Mouse (Mus musculus): Measurements from ENCODE around the gene Rbm5. TPM values are rescaled to one million over a fixed set of nuclear protein-coding genes. Genes with fewer than 3 reads are reported as not detected.

Rbm5 gene
- total RNA-seq, 1 experiment from 2014 or later, result 339 TPM

GRCm38 (mm10) chr9:107736185-107736485, 34.7 kb downstream of the Rbm5 start:
- no peak for ATAC-seq (replicated peaks; ENCODE audit: insufficient number of reproducible peaks, low FRiP score, low TSS enrichment, poor library complexity, severe bottlenecking)

- no peak for ATAC-seq (replicated peaks; ENCODE audit: insufficient number of reproducible peaks, low FRiP score, low TSS enrichment, poor library complexity, severe bottlenecking)
Observed at GRCm38 (mm10) chr9:107735356-107736184, 35.2 kb downstream of the Rbm5 start.

GRCm38 (mm10) chr9:107734567-107734971, 36.2 kb downstream of the Rbm5 start:
- ATAC-seq (replicated peaks; ENCODE audit: insufficient number of reproducible peaks, low FRiP score, low TSS enrichment, poor library complexity, severe bottlenecking), result no peak

GRCm38 (mm10) chr9:107729709-107730108, 41.1 kb downstream of the Rbm5 start:
- ATAC-seq (replicated peaks; ENCODE audit: insufficient number of reproducible peaks, low FRiP score, low TSS enrichment, poor library complexity, severe bottlenecking), result no peak

GRCm38 (mm10) chr9:107728919-107729670, 41.7 kb downstream of the Rbm5 start:
- ATAC-seq (replicated peaks; ENCODE audit: insufficient number of reproducible peaks, low FRiP score, low TSS enrichment, poor library complexity, severe bottlenecking), result no peak

- no peak for ATAC-seq (replicated peaks; ENCODE audit: insufficient number of reproducible peaks, low FRiP score, low TSS enrichment, poor library complexity, severe bottlenecking)
Observed at GRCm38 (mm10) chr9:107727041-107727440, 43.8 kb downstream of the Rbm5 start.

GRCm38 (mm10) chr9:107724796-107725195, 46.0 kb downstream of the Rbm5 start:
- ATAC-seq (replicated peaks; ENCODE audit: insufficient number of reproducible peaks, low FRiP score, low TSS enrichment, poor library complexity, severe bottlenecking), result peak; percentile 32

- ATAC-seq (replicated peaks; ENCODE audit: insufficient number of reproducible peaks, low FRiP score, low TSS enrichment, poor library complexity, severe bottlenecking), result peak; percentile 49
Observed at GRCm38 (mm10) chr9:107723794-107724531, 46.8 kb downstream of the Rbm5 start.

GRCm38 (mm10) chr9:107723292-107723691, 47.5 kb downstream of the Rbm5 start:
- ATAC-seq (replicated peaks; ENCODE audit: insufficient number of reproducible peaks, low FRiP score, low TSS enrichment, poor library complexity, severe bottlenecking), result no peak

- ATAC-seq (replicated peaks; ENCODE audit: insufficient number of reproducible peaks, low FRiP score, low TSS enrichment, poor library complexity, severe bottlenecking), result no peak
Observed at GRCm38 (mm10) chr9:107718781-107719540, 51.8 kb downstream of the Rbm5 start.

GRCm38 (mm10) chr9:107716951-107717350, 53.8 kb downstream of the Rbm5 start:
- no peak; the same call in 1 of the 2 replicates for ATAC-seq (replicated peaks; ENCODE audit: insufficient number of reproducible peaks, low FRiP score, low TSS enrichment, poor library complexity, severe bottlenecking)

GRCm38 (mm10) chr9:107715632-107716031, 55.2 kb downstream of the Rbm5 start:
- ATAC-seq (replicated peaks; ENCODE audit: insufficient number of reproducible peaks, low FRiP score, low TSS enrichment, poor library complexity, severe bottlenecking), result no peak

- no peak for ATAC-seq (replicated peaks; ENCODE audit: insufficient number of reproducible peaks, low FRiP score, low TSS enrichment, poor library complexity, severe bottlenecking)
Observed at GRCm38 (mm10) chr9:107714221-107714952, 56.4 kb downstream of the Rbm5 start.

- no peak for ATAC-seq (replicated peaks; ENCODE audit: insufficient number of reproducible peaks, low FRiP score, low TSS enrichment, poor library complexity, severe bottlenecking)
Observed at GRCm38 (mm10) chr9:107709697-107710483, 60.9 kb downstream of the Rbm5 start, which contains the start of gene Sema3f. TSS of gene Sema3f (minus strand) at chr9:107710475.

GRCm38 (mm10) chr9:107709096-107709696, 61.6 kb downstream of the Rbm5 start:
- no peak for ATAC-seq (replicated peaks; ENCODE audit: insufficient number of reproducible peaks, low FRiP score, low TSS enrichment, poor library complexity, severe bottlenecking)

- ATAC-seq (replicated peaks; ENCODE audit: insufficient number of reproducible peaks, low FRiP score, low TSS enrichment, poor library complexity, severe bottlenecking), result no peak
Observed at GRCm38 (mm10) chr9:107708439-107709095, 62.2 kb downstream of the Rbm5 start.

Data from monocyte, adult 5-6 weeks (primary cell).